Mouse (Mus musculus): ENCODE results near the gene Hk3. TPM values are rescaled to one million over a fixed set of nuclear protein-coding genes. Genes with fewer than 3 reads are reported as not detected.

Gene Hk3
- polyA plus RNA-seq, 1 experiment from 2014 or later: 0.72 TPM

GRCm38 (mm10) chr13:55002090-55002489, 19.1 kb downstream of the Hk3 start:
- Histone ChIP-seq H3K9me3 (ENCODE audit: control insufficient read depth, low read length) (no peaks in the 10 kb centered on the region), H3K36me3 (ENCODE audit: control insufficient read depth, insufficient read depth, low read length) (no peaks in the 10 kb centered on the region), H3K9ac (ENCODE audit: low read length) (no peak overlapping the region), H3K4me3 (ENCODE audit: control insufficient read depth in 1 of 2, insufficient read depth in 1 of 2, low read depth in 1 of 2, low read length in 2 of 2) (no peak overlapping the region), H3K4me2 (ENCODE audit: low read length) (no peak overlapping the region), H3K27me3 (ENCODE audit: control insufficient read depth, insufficient read depth, low read length) (no peaks in the 10 kb centered on the region; the same call in 1 of the 2 replicates), H3K4me1 (ENCODE audit: control insufficient read depth in 2 of 2, insufficient read depth in 2 of 2, low read length in 2 of 2) (no peaks in the 10 kb centered on the region), H3K27ac (replicated peaks in 1 of 2; ENCODE audit: control insufficient read depth in 1 of 2, insufficient read depth in 1 of 2, low read depth in 2 of 2, low read length in 2 of 2) (no peak overlapping the region)
- no peak for ATAC-seq (ENCODE audit: insufficient number of reproducible peaks, insufficient read depth, low FRiP score, low read depth)
- WGBS: 71% methylated on average over 10 of the region's 10 CpGs

GRCm38 (mm10) chr13:55000433-55000832, 20.8 kb downstream of the Hk3 start:
- Histone ChIP-seq H3K36me3 (ENCODE audit: control insufficient read depth, insufficient read depth, low read length) (no peaks in the 10 kb centered on the region), H3K9me3 (ENCODE audit: control insufficient read depth, low read length) (no peaks in the 10 kb centered on the region), H3K4me2 (ENCODE audit: low read length) (no peak overlapping the region), H3K4me3 (ENCODE audit: control insufficient read depth in 1 of 2, insufficient read depth in 1 of 2, low read depth in 1 of 2, low read length in 2 of 2) (no peak overlapping the region), H3K27ac (replicated peaks in 1 of 2; ENCODE audit: control insufficient read depth in 1 of 2, insufficient read depth in 1 of 2, low read depth in 2 of 2, low read length in 2 of 2) (no peak overlapping the region), H3K9ac (ENCODE audit: low read length) (no peak overlapping the region), H3K27me3 (ENCODE audit: control insufficient read depth, insufficient read depth, low read length) (no peaks in the 10 kb centered on the region; the same call in 1 of the 2 replicates), H3K4me1 (ENCODE audit: control insufficient read depth in 2 of 2, insufficient read depth in 2 of 2, low read length in 2 of 2) (no peaks in the 10 kb centered on the region)
- no peak for ATAC-seq (ENCODE audit: insufficient number of reproducible peaks, insufficient read depth, low FRiP score, low read depth)
- 74% methylated on average over 10 of the region's 10 CpGs for WGBS

- 83% methylated on average over 8 of the region's 8 CpGs for WGBS
- no peaks in the 10 kb centered on the region; the same call in 1 of the 2 replicates for H3K27me3 ChIP-seq (ENCODE audit: control insufficient read depth, insufficient read depth, low read length)
- ATAC-seq (ENCODE audit: insufficient number of reproducible peaks, insufficient read depth, low FRiP score, low read depth): no peak
These were observed 23.6 kb downstream of the Hk3 start for GRCm38 (mm10) chr13:54997568-54997967.

GRCm38 (mm10) chr13:54995161-54995560, 26.0 kb downstream of the Hk3 start:
- no peak overlapping the region for H3K4me2 ChIP-seq (ENCODE audit: low read length)
- H3K27me3 ChIP-seq (ENCODE audit: control insufficient read depth, insufficient read depth, low read length): no peaks in the 10 kb centered on the region; the same call in 1 of the 2 replicates
- H3K9ac ChIP-seq (ENCODE audit: low read length): no peak overlapping the region
- ATAC-seq (ENCODE audit: insufficient number of reproducible peaks, insufficient read depth, low FRiP score, low read depth): no peak
- H3K27ac ChIP-seq (replicated peaks in 1 of 2; ENCODE audit: control insufficient read depth in 1 of 2, insufficient read depth in 1 of 2, low read depth in 2 of 2, low read length in 2 of 2): no peak overlapping the region
- H3K4me1 ChIP-seq (ENCODE audit: control insufficient read depth in 2 of 2, insufficient read depth in 2 of 2, low read length in 2 of 2): peaks cover 3 to 7% of the 10 kb centered on the region in 2 experiments; a peak in 2 of 4 replicates
- no peak overlapping the region for H3K4me3 ChIP-seq (ENCODE audit: control insufficient read depth in 1 of 2, insufficient read depth in 1 of 2, low read depth in 1 of 2, low read length in 2 of 2)
- H3K36me3 ChIP-seq (ENCODE audit: control insufficient read depth, insufficient read depth, low read length): no peaks in the 10 kb centered on the region
- 37% methylated on average over 6 of the region's 6 CpGs for WGBS
- H3K9me3 ChIP-seq (ENCODE audit: control insufficient read depth, low read length): no peaks in the 10 kb centered on the region

More at GRCm38 (mm10) chr13:54997568-54997967, 23.6 kb downstream of the Hk3 start:
- H3K4me3 ChIP-seq (ENCODE audit: control insufficient read depth in 1 of 2, insufficient read depth in 1 of 2, low read depth in 1 of 2, low read length in 2 of 2): no peak overlapping the region
- no peak overlapping the region for H3K4me2 ChIP-seq (ENCODE audit: low read length)
- H3K4me1 ChIP-seq (ENCODE audit: control insufficient read depth in 2 of 2, insufficient read depth in 2 of 2, low read length in 2 of 2): peaks cover 3 to 7% of the 10 kb centered on the region in 2 experiments; a peak in 2 of 4 replicates
- no peak overlapping the region for H3K9ac ChIP-seq (ENCODE audit: low read length)
- no peak overlapping the region for H3K27ac ChIP-seq (replicated peaks in 1 of 2; ENCODE audit: control insufficient read depth in 1 of 2, insufficient read depth in 1 of 2, low read depth in 2 of 2, low read length in 2 of 2)
- no peaks in the 10 kb centered on the region for H3K9me3 ChIP-seq (ENCODE audit: control insufficient read depth, low read length)
- H3K36me3 ChIP-seq (ENCODE audit: control insufficient read depth, insufficient read depth, low read length): no peaks in the 10 kb centered on the region

- Histone ChIP-seq H3K27me3 (ENCODE audit: control insufficient read depth, insufficient read depth, low read length) (no peaks in the 10 kb centered on the region; the same call in 1 of the 2 replicates), H3K27ac (replicated peaks in 1 of 2; ENCODE audit: control insufficient read depth in 1 of 2, insufficient read depth in 1 of 2, low read depth in 2 of 2, low read length in 2 of 2) (peak overlapping the region; percentile 10; a peak in 1 of 4 replicates), H3K4me2 (ENCODE audit: low read length) (no peak overlapping the region), H3K9ac (ENCODE audit: low read length) (no peak overlapping the region), H3K4me3 (ENCODE audit: control insufficient read depth in 1 of 2, insufficient read depth in 1 of 2, low read depth in 1 of 2, low read length in 2 of 2) (no peak overlapping the region), H3K4me1 (ENCODE audit: control insufficient read depth in 2 of 2, insufficient read depth in 2 of 2, low read length in 2 of 2) (peaks cover 3 to 7% of the 10 kb centered on the region in 2 experiments; a peak in 2 of 4 replicates), H3K9me3 (ENCODE audit: control insufficient read depth, low read length) (no peaks in the 10 kb centered on the region), H3K36me3 (ENCODE audit: control insufficient read depth, insufficient read depth, low read length) (no peaks in the 10 kb centered on the region)
- 13% methylated on average over 4 of the region's 4 CpGs for WGBS
- ATAC-seq (ENCODE audit: insufficient number of reproducible peaks, insufficient read depth, low FRiP score, low read depth): no peak
These were observed 26.6 kb downstream of the Hk3 start for GRCm38 (mm10) chr13:54994576-54994975.

GRCm38 (mm10) chr13:54992215-54992614, 29.0 kb downstream of the Hk3 start:
- ATAC-seq (ENCODE audit: insufficient number of reproducible peaks, insufficient read depth, low FRiP score, low read depth): no peak
- Histone ChIP-seq H3K4me3 (ENCODE audit: control insufficient read depth in 1 of 2, insufficient read depth in 1 of 2, low read depth in 1 of 2, low read length in 2 of 2) (no peak overlapping the region), H3K27ac (replicated peaks in 1 of 2; ENCODE audit: control insufficient read depth in 1 of 2, insufficient read depth in 1 of 2, low read depth in 2 of 2, low read length in 2 of 2) (no peak overlapping the region), H3K4me2 (ENCODE audit: low read length) (no peak overlapping the region), H3K27me3 (ENCODE audit: control insufficient read depth, insufficient read depth, low read length) (no peaks in the 10 kb centered on the region; the same call in 1 of the 2 replicates), H3K9me3 (ENCODE audit: control insufficient read depth, low read length) (no peaks in the 10 kb centered on the region), H3K4me1 (ENCODE audit: control insufficient read depth in 2 of 2, insufficient read depth in 2 of 2, low read length in 2 of 2) (peaks cover 9 to 15% of the 10 kb centered on the region in 2 experiments), H3K9ac (ENCODE audit: low read length) (no peak overlapping the region), H3K36me3 (ENCODE audit: control insufficient read depth, insufficient read depth, low read length) (no peaks in the 10 kb centered on the region)
- WGBS: 79% methylated on average over 7 of the region's 7 CpGs

GRCm38 (mm10) chr13:54988181-54988760, 32.9 kb downstream of the Hk3 start:
- ATAC-seq (ENCODE audit: insufficient number of reproducible peaks, insufficient read depth, low FRiP score, low read depth): 0 out of 2 replicates have a peak, but pooled peaks have one; percentile 31
- H3K27ac ChIP-seq (replicated peaks in 1 of 2; ENCODE audit: control insufficient read depth in 1 of 2, insufficient read depth in 1 of 2, low read depth in 2 of 2, low read length in 2 of 2): no peak overlapping the region
- H3K27me3 ChIP-seq (ENCODE audit: control insufficient read depth, insufficient read depth, low read length): no peaks in the 10 kb centered on the region; the same call in 1 of the 2 replicates

More at GRCm38 (mm10) chr13:54988181-54988760, 32.9 kb downstream of the Hk3 start:
- Histone ChIP-seq H3K36me3 (ENCODE audit: control insufficient read depth, insufficient read depth, low read length) (no peaks in the 10 kb centered on the region), H3K4me3 (ENCODE audit: control insufficient read depth in 1 of 2, insufficient read depth in 1 of 2, low read depth in 1 of 2, low read length in 2 of 2) (no peak overlapping the region), H3K4me1 (ENCODE audit: control insufficient read depth in 2 of 2, insufficient read depth in 2 of 2, low read length in 2 of 2) (peaks cover 5 to 7% of the 10 kb centered on the region in 2 experiments), H3K4me2 (ENCODE audit: low read length) (no peak overlapping the region), H3K9ac (ENCODE audit: low read length) (no peak overlapping the region), H3K9me3 (ENCODE audit: control insufficient read depth, low read length) (no peaks in the 10 kb centered on the region)
- WGBS: 22% methylated on average over 7 of the region's 7 CpGs

Measured in heart, embryonic 14.5 days (tissue).